Mouse (Mus musculus) C2C12 (cell line): ENCODE measurements around the gene Usp15.

Experiments
- CTCF ChIP-seq: IDR thresholded peaks from one replicate; pipeline ENCODE4 v1.5.1; 2011; ENCODE audit not compliant: control insufficient read depth, insufficient read depth, insufficient read length
- MAX ChIP-seq: IDR thresholded peaks from one replicate; pipeline ENCODE4 v1.6.1; 2011; ENCODE audit warnings: mild to moderate bottlenecking, control low read depth
- MYOD1 ChIP-seq: IDR thresholded peaks from one replicate; pipeline ENCODE4 v1.6.1; 2011; ENCODE audit warnings: low read depth; ENCODE audit not compliant: control insufficient read depth, insufficient read length

- TF ChIP-seq CTCF (no peak), MYOD1 (no peak), MAX (no peak)
Observed at GRCm38 (mm10) chr10:123120666-123121392, 76.0 kb downstream of the Usp15 start.
